ENCODE assay signal across 23 mouse cellular contexts in the genomic region with DNA sequence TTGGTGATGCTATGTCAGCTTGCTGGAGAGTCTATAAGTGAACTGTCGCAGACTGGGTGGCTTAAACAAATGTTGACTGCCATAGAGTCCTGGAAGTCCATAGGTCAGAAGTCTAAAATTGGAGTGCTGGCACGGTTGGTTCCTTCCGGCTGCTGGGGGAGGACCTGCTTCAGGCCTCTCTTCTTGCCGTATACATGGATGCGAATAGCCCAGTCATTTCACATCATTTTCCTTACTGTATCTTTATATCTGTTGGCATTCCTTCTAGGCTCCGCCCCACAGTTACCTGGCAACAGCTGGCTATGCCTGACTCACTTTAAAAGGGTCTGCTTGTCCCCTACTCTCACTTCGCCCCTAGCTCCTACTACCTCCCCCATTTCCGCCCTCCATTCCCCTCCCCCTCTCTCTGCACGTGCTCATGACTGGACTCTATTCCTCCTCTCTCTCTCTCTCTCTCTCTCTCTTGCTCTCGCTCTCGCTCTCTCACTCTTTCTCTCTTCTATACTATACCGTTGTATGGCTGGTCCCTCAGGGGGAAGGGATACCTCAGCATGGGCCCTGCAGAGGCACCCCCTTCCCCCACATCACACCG. TPM values are rescaled to one million over a fixed set of nuclear protein-coding genes. Genes with fewer than 3 reads are reported as not detected.
"Had no signal": no experiment of that assay in that cellular context is flagged by ENCODE, and none has a peak within 500 bp of the region (broad histone marks: within the 10 kb centered on the region; RNA-seq: fewer than 3 reads in every experiment).

No protein-coding gene starts in this region.

- H3K4me2 ChIP-seq: limb, embryonic 15.5 days; lung, embryonic 15.5 days; neural tube, embryonic 15.5 days had no signal

- H3K27ac ChIP-seq: kidney, postnatal 0 days; left cerebral cortex, adult 2 months; limb, embryonic 15.5 days; lung, embryonic 15.5 days; macrophage; neural tube, embryonic 15.5 days had no signal

- H3K4me1 ChIP-seq: limb, embryonic 15.5 days; lung, embryonic 15.5 days; megakaryocyte, embryonic 14.5 days; neural tube, embryonic 15.5 days had no signal

- H3K9me3 ChIP-seq: limb, embryonic 15.5 days; lung, embryonic 15.5 days; megakaryocyte, embryonic 14.5 days; neural tube, embryonic 15.5 days had no signal

- H3K4me3 ChIP-seq: left cerebral cortex, adult 2 months; limb, embryonic 15.5 days; lung, embryonic 15.5 days; megakaryocyte, embryonic 14.5 days; myocyte; neural tube, embryonic 15.5 days had no signal

- H3K9ac ChIP-seq: limb, embryonic 15.5 days; lung, embryonic 15.5 days; neural tube, embryonic 15.5 days had no signal

- H3K36me3 ChIP-seq: limb, embryonic 15.5 days; lung, embryonic 15.5 days; neural tube, embryonic 15.5 days had no signal

- ATAC-seq: intestine, embryonic 16.5 days had no signal

- H3K27me3 ChIP-seq: limb, embryonic 15.5 days; lung, embryonic 15.5 days; neural tube, embryonic 15.5 days had no signal

- DNase-seq: kidney, adult 9 months; kidney, postnatal 36 days; lung, postnatal 14 days; midbrain, embryonic 14.5 days; right cerebral cortex, adult 18-20 months; right cerebral cortex, postnatal 25 days; thymus, adult 18-20 months; thymus, postnatal 14 days had no signal

RNA-seq across cellular contexts. Expression of a gene that starts 6.9 kb away (rescaled TPM):
- total RNA-seq: left cerebral cortex, postnatal 25 days had no signal
- polyA plus RNA-seq: limb, embryonic 11.5 days; macrophage had no signal

RNA-seq across cellular contexts. Expression of a gene that starts 30.8 kb away (rescaled TPM):
- total RNA-seq: layer of hippocampus, adult 8-10 months; layer of hippocampus, postnatal 14 days; left cerebral cortex, adult 2 months; left cerebral cortex, postnatal 25 days had no signal
- polyA plus RNA-seq: limb, embryonic 11.5 days; limb, embryonic 15.5 days; macrophage; midbrain, embryonic 14.5 days; myocyte; neural tube, embryonic 11.5 days; neural tube, embryonic 15.5 days; small intestine, adult 2 months had no signal

RNA-seq across cellular contexts. Expression of a gene that starts 36.3 kb away (rescaled TPM):
- polyA plus RNA-seq: macrophage, myocyte had no signal
